ENCODE assay signal across 10 mouse cellular contexts in genomic region chr6:72881619-72881979, GRCm38 (mm10). TPM values are rescaled to one million over a fixed set of nuclear protein-coding genes. Genes with fewer than 3 reads are reported as not detected.
A peak's percentile ranks its signal among the peaks of the same experiment; 100 is the strongest.
DNase-seq lines count a peak whose midpoint lies in the region; ATAC-seq and TF ChIP-seq lines count a peak whose summit lies in the region.
"Had no signal": no experiment of that assay in that cellular context is flagged by ENCODE, and none has a peak within 500 bp of the region (broad histone marks: within the 10 kb centered on the region; RNA-seq: fewer than 3 reads in every experiment).

No protein-coding gene starts in this region.

- no peak overlapping the region for H3K4me3 ChIP-seq in lung, postnatal 0 days (ENCODE audit: low read depth, low read length)
- H3K4me3 ChIP-seq: midbrain, embryonic 15.5 days had no signal

- 0 out of 2 replicates have a peak overlapping the region, but pooled peaks have one; percentile 2 for H3K4me2 ChIP-seq in lung, postnatal 0 days (replicated peaks; ENCODE audit: low read depth, low read length)
- H3K4me2 ChIP-seq: midbrain, embryonic 15.5 days had no signal

- H3K27ac ChIP-seq in lung, postnatal 0 days (ENCODE audit: low read length), result no peak overlapping the region
- H3K27ac ChIP-seq: hindbrain, postnatal 0 days; midbrain, embryonic 15.5 days had no signal

- H3K9ac ChIP-seq in lung, postnatal 0 days (replicated peaks; ENCODE audit: low read depth), result no peak overlapping the region
- H3K9ac ChIP-seq: midbrain, embryonic 15.5 days had no signal

- TF ChIP-seq EP300 in lung, postnatal 0 days (IDR thresholded peaks at IDR 0.05), result no peak

- no peaks in the 10 kb centered on the region for H3K36me3 ChIP-seq in lung, postnatal 0 days (ENCODE audit: insufficient read depth, low read length)
- H3K36me3 ChIP-seq: midbrain, embryonic 15.5 days had no signal

- TF ChIP-seq CTCF in lung, postnatal 0 days (IDR thresholded peaks at IDR 0.05), result no peak

- intact Hi-C loops in gastrocnemius, postnatal 14 days (cut with DNase I; ENCODE audit: low total_unique reads), result no loop called here

- WGBS in lung, postnatal 0 days, result 41% methylated on average over 1 of the region's 1 CpGs

- peaks cover 15% of the 10 kb centered on the region; the same call in 1 of the 2 replicates for H3K4me1 ChIP-seq in lung, postnatal 0 days (ENCODE audit: insufficient read depth, low read depth, low read length)

- no peaks in the 10 kb centered on the region for H3K27me3 ChIP-seq in lung, postnatal 0 days (replicated peaks; ENCODE audit: insufficient read depth, low read length)
- H3K27me3 ChIP-seq: midbrain, embryonic 15.5 days had no signal

- DNase-seq in lung, postnatal 0 days (ENCODE audit: low spot score), result no peak
- DNase-seq in lung, postnatal 10 days, result no peak
- peak; percentile 28 for DNase-seq in NIH3T3 (ENCODE audit: low read depth)
- DNase-seq in urinary bladder, adult 2 months (ENCODE audit: low spot score), result no peak
- no peak for DNase-seq in gastrocnemius, postnatal 14 days
- no peak for DNase-seq in cerebellum, adult 18-20 months
- DNase-seq: cerebellum, adult 11-12 months had no signal

- ATAC-seq in lung, postnatal 0 days, result 0 out of 2 replicates have a peak, but pooled peaks have one; percentile 25
- peak; percentile 32 for ATAC-seq in inflammation-experienced regulatory T-cells, adult 6 months
- ATAC-seq: hindbrain, postnatal 0 days; midbrain, embryonic 15.5 days had no signal

- no peaks in the 10 kb centered on the region for H3K9me3 ChIP-seq in lung, postnatal 0 days (ENCODE audit: low read length)
- H3K9me3 ChIP-seq: midbrain, embryonic 15.5 days had no signal

RNA-seq across cellular contexts. Expression of gene Kcmf1, which starts 18.2 kb away (rescaled TPM):
- polyA plus RNA-seq in lung, postnatal 0 days (2015; fragmentation: Nextera tagmentation; extraction: Ambion mirVana), result 43.0 and 47.6 TPM in 2 replicates
- 10 to 100 TPM in 2 of 3 experiments, 1 to 10 TPM in 1; 9.1 to 12.5 (median 10.3) TPM for polyA plus RNA-seq in inflammation-experienced regulatory T-cells, adult 6 months (2017; shearing (Covaris generic))
- 69.2 and 75.1 TPM in 2 replicates for polyA plus RNA-seq in urinary bladder, adult 2 months (2012; rRNA removed)
- total RNA-seq in gastrocnemius, postnatal 14 days (2021), result 10 to 100 TPM; 78.7 to 84.8 TPM
